Mouse (Mus musculus) testis, postnatal 14 days (tissue): ENCODE data around the gene Rptor.

Experiments used
- DNase-seq: peaks from one replicate; pipeline ENCODE4 v3.0.0; 2021; ENCODE audit warnings: low spot score

The Rptor gene

DNA sequence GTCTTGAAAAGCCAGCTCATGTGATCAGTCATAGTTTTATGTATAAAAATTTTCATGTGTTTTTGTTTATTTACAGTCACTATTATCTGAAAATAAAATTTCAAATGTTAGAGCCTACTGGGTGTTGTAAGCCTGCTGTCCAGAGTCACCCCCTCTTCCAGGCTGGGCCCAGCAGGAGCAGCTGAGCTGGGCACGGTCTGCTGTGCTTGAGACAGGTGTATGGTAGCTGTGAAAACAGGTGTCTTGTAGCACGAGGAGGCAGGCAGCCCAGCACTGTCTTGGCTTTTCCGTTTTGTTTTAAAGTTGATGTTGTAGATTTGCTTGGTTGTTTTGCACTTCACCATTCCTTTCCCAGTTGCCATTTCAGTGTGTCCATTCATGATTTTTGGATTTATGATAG, 87.2 kb downstream of the Rptor start:
- no peak for DNase-seq

DNA sequence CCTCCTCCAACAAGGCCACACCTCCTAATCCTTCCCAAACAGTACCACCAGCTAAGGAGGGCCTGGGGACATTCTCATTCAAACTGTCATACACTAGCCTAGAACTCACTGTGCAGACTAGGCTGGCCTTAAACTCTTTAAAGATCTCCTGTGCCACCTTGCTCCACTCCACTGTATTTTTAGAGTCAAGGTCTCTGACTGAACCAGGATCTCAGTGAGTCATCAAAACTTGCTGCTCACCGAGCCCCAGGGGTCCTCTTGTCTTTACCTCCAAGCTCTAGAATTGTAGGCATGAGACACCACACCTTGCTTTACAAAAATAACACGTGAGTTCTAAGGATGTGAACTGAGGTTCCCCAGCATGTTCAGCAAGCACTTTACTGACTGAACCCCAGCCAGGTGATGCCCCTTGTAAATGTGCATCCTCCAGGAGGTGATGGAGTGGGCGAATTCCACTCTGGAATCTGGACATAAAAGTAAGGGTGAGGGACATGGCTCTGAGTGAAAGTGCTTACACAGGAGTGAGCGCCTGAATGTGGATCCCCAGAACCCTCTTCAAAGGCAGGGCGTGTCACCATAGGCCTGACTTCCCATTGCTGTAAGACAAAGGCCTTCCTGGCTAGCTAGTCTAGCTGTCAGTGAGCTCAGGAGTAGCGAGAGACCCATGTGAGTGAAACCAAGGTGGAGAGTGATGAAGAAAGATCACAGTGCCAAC, 89.6 kb downstream of the Rptor start:
- no peak for DNase-seq

DNA sequence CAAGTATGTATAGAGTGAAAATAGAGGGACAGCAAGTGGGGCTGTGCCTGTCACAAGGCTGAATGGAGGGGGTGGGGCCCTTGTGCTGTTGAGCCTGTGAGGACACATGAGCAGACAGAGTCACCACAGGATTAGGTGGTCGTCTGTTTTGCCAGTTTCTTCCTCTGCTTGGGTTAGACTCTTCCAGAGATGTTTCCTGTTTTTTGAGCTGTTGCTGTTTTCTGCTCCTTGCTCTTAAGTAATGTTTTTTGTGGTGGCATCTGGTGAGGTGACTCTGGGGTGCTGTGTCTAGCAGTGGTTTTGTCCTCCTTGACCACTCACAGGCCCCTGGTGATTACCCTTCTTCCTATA, 90.2 kb downstream of the Rptor start:
- DNase-seq = no peak

DNA sequence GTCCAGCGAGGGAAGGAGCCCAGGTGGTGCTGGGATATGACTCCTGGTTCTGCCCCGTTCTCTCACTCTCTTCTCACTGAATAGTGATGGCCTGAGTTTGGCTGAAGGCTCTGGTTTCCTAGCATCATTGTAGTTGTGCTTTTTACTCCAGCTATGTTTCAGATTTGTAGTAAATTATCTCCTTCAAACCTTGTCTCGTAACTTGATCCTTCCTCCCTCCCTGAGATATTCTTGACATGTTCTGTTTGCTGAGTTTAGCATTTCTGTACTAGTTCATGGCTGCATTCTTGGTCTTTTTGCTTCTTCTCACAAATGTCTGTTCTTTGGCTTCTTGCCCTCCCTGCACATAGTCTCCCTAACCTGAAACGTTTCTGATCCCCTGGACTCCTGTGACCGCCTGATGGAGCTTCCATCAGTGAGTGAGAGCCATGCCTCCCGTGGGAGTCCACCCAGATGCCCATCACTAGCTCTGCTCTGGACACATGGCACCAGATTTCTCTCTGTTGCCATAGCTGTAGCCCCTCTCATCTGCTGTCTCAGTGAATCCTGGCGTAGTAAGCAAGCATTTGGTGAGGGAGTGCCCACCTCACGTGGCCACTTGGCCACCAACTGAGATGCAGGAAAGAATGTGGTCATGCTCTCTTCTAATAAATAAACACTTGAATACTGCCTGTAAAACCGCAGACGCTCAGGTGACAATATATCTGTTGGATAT, 91.6 kb downstream of the Rptor start:
- DNase-seq = no peak

DNA sequence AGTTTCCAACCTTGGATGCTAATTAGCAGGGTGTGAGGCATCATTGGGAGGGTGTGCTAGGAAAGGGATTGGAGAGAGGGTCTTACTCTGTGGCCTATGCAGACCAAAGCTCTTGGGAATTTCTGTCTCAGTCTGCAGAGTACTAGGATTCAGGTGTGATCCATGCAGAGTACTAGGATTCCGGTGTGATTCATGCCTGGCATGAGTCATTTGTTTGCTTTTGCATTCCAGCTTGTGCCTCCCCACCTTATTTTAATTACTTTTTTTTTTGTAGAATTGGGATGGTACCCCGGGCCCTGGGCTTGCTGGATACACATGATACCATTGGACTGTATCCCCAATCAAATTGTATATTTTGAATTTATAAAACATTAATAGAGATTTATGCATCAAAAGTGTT, 93.7 kb downstream of the Rptor start:
- no peak for DNase-seq

DNA sequence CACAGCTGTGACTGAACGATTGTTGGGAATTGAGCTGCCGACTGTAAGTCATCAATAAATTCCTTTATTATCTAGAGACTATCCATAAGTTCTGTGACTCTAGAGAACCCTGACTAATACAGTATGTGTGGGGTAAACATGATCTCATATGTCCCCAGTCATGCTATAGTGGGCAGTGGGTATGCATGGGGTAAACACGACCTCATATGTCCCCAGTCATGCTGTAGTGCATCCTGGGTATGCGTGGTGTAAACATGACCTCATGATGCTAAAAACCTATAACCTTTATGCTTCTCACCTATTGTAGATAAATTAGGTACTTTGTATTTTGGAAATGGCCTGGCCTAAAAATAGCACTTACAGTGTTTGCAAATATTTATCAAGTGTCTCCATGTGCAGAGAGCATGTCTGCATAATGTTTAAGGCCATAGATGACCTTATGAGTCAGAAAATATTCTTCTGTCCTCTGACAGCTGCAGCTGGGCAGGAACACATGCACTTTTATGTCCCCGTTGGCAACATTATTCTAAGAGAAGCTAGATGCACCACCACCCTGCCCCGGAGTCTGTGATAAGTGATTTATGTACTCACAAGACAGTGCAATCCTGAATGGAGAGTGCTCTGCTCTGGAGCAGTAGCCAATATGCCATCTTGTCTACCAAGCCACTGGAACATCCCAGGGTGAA, 102.8 kb downstream of the Rptor start:
- no peak for DNase-seq

DNA sequence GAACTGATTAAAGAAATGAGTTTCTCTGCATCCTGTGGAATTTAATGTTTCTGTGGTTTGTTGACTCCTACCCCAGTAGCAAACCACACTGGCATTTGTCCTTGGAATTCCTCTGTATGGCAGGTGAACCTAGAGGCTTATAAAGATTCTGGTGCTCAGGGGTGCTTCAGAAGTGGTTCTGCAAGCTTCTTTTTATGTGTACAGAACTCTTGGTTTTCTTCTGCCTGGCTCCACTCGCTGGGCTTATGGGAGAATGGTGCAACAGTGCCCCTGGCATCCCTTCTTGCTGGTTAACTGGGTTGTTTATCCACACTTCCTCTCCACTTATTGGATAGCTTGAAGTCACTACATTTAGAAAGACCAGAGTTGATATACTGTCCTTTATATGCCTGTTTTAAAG, 104.6 kb downstream of the Rptor start:
- DNase-seq = no peak

DNA sequence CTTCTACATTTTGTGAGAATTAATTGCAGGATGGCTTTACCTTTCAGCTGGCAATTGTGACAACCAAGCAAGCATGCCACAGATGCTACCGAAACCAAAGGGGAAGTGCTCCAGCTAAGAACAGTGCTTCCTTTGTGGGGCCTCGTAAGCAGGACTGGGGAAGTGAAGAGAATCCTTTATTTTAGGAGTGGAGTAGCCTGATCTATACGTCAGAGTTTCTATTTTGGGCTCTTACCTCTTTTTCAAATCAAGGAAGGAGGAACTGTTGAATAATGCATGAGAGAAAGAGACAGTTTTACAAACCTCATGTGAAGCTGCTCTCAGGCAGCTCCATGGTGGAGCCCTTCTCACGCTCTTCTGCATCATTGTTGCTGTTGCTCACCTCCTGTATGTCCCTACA, 106.5 kb downstream of the Rptor start:
- DNase-seq = no peak

DNA sequence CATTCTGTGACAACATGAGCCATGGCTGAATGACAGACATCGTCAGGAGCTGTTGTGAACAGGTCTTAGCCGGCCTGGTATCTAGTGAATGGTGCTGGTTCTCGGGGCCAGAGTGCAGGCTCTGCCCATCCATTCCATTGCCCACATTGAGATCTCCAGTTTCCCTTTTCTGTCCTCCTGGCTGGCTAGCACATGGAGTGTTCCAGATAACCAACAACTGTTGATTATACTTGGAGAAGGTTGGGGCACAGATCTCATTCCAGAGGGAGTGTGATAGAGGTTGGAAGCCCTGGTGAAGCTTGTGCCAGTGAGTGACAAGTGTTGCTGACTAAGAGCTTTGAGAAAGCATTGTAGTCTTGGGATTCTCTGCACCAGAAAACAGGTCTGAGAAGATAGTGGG, 107.6 kb downstream of the Rptor start:
- DNase-seq = no peak

DNA sequence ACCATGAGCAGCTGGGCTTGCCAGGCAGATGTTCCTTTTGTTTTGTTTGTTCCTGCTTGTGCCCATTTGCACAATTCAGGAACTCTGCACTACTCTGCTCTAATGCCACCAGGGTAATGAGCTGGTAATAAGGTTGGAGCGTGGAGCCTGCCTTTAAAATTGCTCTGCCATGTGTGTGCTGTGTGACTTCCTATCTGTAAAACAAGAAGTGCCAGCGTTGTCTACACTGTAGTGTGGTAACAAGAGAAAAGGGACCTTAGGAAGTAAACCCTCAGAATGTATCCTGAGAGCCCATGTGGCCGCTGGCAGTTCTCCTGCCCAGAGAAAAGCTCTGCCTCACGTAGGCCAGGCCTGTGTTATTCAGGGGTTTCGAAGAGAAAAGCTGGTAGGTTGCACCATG, 108.1 kb downstream of the Rptor start:
- DNase-seq = no peak

DNA sequence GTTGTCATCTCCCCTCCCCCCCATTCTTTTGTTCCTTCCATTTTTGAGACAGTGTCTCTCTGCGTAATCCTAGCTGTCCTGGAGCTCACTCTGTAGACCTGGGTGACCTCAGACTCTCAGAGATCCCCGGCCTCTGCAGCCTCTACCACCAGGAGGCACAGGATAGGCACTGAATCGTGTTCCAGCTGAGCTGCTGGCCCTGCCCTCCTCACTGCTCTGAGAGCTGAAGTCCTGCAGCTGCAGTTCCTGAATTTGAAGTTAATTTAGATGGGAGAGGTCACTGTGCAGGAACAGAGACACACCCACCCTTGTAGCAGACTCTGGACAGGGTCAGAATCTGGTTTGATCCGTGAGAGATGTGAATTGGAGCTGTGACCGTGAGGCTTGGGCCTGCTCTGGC, 112.7 kb downstream of the Rptor start:
- DNase-seq = no peak

DNA sequence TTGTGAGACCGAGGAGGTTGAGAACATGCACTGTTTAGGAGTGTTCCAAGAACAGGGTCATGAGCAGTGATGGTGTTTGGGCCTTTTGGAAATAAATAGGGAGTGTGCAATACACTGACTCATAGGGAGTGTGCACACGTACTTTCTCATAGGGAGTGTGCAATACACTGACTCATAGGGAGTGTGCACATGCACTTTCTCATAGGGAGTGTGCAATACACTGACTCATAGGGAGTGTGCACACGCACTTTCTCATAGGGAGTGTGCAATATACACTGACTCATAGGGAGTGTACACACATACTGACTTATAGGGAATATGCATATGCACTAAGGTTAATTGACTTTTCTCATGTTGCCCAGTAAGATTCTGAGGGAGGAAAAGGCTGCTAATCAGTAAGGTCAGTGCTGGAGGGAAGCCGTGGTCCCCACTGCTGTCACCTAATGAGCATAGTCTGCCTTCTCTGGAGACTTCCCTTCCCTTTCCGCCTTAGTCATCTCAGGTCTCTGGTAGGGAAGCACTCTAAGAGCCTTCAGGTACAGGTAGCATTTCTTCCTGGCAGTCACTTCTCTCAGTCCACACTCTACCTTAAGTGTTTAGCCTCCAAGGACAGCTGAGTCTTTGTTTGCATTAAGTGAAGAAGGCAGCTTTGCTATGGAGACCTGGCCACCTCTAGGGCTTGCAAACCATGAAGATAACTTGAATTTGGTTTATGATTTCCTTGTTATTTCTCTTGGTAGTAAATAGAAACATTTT, 113.3 kb downstream of the Rptor start:
- DNase-seq = no peak

DNA sequence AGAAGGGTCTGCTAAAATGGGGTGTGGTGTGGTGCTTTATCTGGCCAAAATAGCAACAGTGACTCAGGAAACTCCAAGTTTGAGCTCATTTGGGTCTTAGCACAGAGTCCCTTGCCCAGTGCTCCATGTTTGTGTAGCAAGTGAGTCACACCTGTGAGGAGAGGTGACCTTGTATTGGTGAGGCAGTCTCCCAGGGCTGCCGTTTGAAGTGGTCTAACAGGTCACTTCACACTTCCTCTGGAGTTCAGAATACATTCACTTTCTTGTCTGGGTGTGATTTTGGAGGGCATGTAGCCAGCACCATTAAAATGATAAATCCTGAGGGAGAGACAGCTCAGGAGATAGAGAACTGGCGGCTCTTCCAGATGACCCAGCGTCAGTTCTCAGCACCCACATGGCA, 115.4 kb downstream of the Rptor start:
- no peak for DNase-seq

DNA sequence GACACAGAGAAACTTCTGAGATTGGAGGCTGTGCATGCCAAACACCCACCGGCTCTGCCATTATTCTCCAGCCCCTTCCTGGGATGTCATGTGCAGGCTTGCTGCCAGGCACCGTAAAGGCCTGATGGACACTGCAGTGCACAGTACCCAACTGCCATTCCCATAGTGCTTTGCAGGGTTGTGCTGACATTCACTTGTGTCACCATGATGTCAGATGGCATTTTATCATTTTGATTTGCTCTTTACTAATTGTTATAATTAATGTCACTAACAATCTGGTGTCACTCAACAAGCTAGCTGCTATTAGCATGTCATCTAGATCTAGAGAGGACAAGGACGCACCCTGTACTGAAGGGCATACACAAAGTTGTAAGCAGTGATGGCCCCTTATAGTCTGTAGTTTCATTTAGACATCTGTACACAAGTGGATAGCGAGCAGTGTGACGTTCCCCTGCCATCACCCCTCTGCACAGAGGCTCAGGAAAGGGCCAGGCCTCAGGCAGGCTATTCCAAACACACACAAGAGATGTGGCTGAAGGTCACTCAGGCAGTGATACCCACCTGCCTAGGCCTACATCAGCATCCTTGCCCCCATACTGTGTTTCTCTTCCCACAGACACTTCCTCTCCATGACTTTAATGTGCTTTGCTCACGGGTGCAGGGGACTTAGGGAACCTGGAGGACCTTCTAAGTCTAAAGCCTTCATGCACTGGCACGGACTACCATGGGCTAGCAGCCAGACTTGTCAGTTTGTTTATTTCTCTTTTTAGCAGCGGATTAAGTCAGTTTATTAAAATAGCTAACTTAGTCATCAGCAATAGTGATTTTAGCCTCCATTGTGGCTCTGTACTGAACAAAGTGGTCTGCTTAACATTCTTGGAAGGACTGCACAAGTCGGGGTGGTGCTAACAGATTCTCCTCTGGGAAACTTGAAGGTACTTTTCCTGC, 117.7 kb downstream of the Rptor start:
- no peak for DNase-seq

DNA sequence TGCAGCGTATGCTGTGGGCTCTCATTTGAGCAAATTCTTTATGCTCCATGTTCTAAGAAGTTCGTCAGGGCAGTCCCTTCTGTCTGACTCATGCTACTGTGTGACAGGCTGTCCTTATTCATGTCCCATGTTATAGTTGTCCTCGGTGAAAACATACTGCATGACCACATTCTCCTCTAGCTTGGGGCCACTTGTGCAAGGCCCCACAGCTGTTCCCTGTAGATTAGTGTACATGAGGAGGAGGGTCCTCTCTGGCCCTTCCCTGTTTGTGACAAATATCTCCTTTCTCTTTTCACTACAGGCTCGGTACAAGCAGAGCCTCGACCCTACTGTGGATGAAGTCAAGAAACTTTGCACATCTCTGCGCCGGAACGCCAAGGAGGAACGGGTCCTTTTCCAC, 122.0 kb downstream of the Rptor start:
- DNase-seq = no peak

DNA sequence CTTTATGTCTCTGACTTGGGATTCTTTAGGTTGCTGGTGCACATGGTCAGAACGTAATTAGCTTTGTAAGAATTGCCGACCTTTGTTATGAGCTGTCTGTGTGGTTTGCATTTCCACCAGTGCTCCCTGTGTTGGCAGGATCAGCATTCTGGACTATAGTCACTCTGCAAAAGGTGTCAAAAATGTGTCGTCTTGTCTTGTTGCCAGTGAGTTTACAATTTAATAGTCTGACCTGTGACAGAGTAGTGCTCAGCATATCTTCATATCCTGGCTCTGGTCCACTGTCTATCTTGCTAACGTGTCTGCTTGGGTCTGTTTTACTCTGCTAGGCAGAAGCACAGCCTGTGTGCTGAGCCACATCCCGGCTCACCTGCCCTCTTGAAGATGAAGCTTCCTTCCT, 128.7 kb downstream of the Rptor start:
- no peak for DNase-seq

DNA sequence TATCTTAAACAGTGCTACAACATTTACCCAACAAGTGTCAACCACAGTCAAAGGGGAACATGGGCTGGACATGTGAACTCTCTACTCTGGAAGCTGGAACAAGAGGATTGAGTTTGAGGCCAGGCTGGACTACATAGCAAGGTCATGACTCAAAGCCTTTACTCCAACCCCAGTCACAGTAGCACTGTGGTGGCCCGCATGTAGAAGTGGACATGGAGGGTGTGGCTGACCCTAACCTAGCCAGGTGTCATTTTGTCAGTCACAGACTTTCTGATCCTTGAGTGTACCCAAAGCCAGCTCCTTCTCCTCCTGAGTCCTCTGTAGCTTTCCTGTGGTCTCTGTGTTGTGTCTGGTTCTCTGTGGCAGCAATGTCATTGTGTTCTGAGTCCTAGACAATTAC, 129.7 kb downstream of the Rptor start:
- no peak for DNase-seq

DNA sequence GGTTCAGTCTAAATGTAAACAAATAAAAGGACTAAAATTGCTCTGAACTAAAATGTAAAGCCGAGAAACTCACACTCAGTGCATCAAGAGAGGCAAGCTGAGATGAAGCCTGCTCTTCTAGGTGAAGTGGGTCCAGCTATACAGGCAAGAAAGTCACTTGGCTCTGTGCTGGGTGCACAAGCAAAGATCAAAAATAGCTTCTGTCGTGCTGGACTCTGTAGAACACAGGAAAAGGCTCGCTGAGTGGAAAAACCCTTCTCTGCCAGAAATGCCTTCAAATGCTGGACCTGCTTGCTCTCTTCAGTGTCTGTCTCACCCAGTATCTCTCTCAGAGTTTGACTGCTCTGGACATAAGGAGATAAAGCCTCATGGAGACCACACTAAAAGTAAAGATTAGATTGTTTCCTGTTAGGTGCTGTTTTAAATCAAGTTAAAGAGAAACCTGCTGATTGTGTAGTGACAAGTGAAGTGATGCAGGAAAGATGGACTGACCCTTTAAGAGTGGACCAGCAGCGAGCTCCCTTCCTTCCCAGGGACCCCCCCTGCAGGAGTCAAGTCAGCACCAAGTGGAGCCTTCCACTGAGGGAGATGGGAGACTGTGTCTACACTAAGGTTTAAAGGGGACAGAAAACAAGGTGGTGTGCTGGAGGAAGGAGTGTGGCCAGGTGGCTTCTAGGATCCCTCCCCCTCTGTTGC, 130.4 kb downstream of the Rptor start:
- DNase-seq = no peak

DNA sequence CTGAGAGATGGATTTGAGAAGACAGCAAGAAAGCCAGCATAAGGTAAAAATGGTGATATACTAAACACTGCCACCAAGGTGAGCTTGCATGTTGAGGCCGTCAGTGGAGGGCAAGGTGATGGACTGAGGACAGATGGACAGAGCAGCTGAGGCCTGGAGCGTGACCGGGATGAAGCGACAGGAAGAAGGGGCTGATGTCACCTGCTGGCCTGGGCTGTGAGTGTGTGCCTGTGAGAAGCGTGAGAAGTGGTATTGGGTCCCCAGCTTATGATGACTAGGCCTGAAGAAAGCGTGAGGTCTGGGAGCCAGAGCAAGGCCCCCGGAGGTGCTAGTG, 130.9 kb downstream of the Rptor start:
- no peak for DNase-seq

DNA sequence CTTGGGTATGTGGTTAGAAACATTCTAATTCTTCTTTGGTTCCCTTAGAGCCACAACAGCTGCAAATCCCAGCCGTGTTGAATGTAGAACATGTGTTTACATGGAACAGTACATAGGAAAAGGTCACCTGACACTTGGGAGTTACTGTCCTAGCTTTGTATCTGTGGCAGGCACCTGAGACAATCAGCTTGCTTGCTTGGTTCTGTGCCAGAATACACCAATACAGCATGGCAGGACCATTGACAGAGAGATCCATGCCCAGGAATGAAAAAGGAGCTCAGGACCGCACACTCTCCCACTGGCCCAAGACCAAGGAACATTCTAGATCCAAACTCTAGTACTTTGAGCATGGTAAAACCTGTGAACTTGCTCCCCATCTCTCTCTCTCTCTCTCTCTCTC, 132.4 kb downstream of the Rptor start:
- DNase-seq = no peak
